Mouse (Mus musculus) megakaryocyte, adult 5-6 weeks (primary cell): ENCODE data around the gene Dgkz. TPM values are rescaled to one million over a fixed set of nuclear protein-coding genes. Genes with fewer than 3 reads are reported as not detected.

Source experiments
- ATAC-seq: 2 replicates; pipeline ENCODE4 v1.8.0; 2016; ENCODE audit warnings: mild to moderate bottlenecking, inconsistent platforms; ENCODE audit not compliant: poor library complexity, severe bottlenecking
- total RNA-seq, 2 experiments: library from RNA; stranded (forward) in 1 of 2; stranded (reverse) in 1 of 2; fragments of 153-499, 151-499 nt in 1 of 2; fragments of 221-1000, 200-1000 nt in 1 of 2; gene quantifications; 2 replicates each; pipeline versions ENCODE4 v1.2.3 to v1.2.4; 2015 to 2017

Gene Dgkz
- total RNA-seq, 2 experiments from 2014 or later: 66.4 to 114 TPM

DNA sequence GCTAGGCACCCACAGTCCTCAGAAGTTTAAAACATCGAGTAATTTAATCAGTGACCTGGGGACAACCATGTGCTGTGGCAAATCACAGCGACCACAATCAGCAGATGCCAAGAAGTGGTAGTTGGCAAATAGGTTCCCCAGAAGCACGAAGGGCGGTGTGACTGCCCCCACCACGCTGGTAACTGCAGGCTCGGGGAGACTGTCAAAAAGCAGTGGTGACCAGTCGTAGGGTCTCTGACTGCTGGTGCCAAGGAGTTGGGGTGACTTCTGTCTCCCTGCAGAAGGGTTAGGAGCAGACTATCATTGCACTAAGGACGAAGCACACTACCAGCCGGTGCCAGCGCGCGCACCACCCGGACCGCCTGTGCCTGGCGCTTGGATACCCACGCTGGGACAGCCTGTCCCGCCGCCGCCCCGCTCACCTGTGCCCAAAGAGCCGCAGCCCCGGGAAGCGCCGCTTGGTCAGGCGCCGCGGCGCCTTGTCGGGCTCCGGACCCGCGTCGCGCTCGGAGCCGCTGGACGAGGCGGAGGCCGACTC lies 12.7 kb downstream of the Dgkz start:
- no peak for ATAC-seq

- ATAC-seq: no peak
Observed at GRCm38 (mm10) chr2:91961901-91962761, 13.5 kb downstream of the Dgkz start.

- no peak for ATAC-seq
Observed at GRCm38 (mm10) chr2:91960459-91960858, 15.2 kb downstream of the Dgkz start.

DNA sequence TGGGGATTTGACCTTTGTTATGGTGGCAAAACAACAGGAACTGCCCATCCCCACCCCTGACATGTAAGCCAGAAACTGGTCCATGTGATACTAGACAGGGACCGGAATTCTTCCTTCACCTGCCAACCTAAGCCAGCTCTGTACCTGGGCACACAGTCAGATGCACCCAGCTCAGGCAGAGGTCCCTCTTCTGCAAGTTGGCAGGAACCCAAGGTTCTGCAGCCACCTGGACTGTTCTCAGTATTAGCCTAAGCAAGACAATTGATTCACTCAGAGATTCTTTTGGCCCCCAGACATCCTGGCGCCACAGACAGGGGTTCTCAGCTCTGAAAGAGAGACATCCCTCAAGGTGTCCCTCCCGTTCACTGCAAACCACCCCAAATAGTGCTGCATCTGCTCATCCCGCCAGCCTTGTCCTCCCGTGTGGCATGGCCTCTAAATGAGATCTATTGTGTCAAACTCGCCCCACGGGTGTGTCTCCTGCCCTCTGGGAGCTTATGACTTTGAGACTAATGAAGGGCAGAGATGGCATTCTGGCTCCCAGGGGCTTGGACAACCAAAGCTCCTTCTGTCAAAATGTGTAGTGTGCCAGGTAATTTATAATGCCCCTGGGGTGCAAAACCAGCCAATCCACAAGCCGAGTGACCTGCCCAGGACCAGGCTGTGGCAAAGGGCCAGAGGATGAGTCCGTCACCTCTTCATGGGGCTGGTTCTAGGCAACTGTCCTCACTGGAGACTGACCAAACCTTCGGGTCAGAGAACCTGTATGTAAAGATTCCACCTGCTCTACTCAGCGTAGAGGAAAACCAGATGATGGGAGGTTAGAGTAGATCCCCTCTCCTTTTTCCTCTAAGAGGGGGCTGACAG lies 15.9 kb downstream of the Dgkz start:
- ATAC-seq: no peak

DNA sequence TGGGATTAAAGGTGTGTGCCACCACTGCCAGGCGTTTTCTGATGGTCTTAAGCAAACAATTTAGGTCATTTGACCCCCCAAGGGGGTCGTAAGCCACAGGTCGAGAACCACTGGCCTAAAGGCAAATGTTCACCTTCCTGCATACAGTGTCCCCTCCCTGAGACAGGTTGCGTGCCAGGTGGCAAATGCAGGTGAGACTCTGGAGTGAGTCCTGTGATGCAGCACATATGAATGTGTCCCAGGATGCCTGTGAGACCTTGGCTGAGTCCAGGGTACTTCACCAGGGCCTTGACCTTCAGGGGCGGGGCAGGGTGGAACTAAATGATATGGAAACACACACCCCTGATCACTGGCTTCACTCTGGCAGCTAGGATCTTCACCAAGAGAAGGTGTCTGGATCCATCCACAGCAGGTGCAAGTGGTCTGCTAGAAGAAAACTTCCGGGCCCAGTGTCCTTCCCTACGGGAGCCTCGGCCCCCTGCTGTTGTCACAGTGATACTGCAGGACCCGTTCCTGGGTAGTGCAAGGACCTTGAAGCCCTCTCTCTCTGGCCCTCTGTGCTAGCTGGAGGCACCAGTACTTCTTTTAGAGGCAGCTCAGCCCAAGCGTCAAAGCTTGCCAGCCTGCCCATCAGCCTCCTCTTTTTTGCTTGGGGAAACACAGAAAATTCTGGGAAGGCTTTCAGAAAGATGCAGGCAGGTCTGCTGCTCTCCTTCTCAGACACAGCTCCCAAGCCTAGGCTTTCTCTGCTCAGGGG lies 16.8 kb downstream of the Dgkz start:
- 0 out of 2 replicates have a peak, but pooled peaks have one; percentile 30 for ATAC-seq

- ATAC-seq: no peak
Observed at GRCm38 (mm10) chr2:91958049-91958448, 17.6 kb downstream of the Dgkz start.

GRCm38 (mm10) chr2:91957096-91957495 lies 18.6 kb downstream of the Dgkz start:
- ATAC-seq: peak; percentile 22

GRCm38 (mm10) chr2:91955875-91956274 lies 19.8 kb downstream of the Dgkz start:
- no peak for ATAC-seq

DNA sequence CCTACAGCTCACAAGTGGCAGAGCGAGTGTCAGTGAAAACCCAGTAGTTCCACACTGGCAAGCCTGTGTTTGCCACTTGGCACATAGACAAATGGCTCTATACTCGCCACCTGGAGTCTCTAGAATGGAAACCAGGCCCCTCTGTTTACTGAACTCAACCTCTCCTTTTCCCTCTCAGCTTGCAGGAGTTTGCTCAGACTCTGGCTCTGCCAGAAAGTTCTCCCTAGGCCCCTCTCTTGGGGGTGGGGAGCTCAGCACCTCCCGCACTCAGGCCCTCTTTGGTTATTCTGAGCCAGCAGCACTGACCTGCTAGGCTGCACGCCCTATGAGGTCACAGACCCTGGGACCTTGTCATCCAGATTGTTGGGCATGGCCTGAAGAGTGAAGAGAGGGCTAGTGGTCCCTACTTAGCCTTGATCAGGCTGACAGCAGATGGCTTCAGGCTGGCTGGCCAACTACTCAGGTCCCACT lies 20.5 kb downstream of the Dgkz start:
- no peak for ATAC-seq

DNA sequence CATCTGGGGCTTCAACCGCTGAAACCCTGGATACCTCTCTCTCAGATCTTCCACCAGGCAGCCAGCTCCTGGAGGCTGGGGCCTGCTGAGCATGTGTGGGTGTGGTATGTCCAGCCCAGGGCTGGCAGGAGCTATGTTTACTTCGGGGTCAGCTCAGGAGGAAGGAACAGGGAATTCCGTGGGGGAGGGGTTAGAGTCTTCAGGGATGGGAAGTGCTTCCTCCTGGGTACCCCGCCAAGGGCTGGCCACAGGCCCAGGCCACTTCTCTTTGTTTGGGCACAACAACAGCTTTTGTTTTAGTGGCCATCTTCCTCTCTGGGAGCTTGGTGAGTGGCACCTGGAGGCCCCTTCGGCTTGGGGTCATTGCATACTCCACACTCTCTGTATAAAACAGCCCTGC lies 21.8 kb downstream of the Dgkz start:
- no peak for ATAC-seq

- ATAC-seq: peak; percentile 65
Observed at GRCm38 (mm10) chr2:91950275-91951085, 25.2 kb downstream of the Dgkz start.

DNA sequence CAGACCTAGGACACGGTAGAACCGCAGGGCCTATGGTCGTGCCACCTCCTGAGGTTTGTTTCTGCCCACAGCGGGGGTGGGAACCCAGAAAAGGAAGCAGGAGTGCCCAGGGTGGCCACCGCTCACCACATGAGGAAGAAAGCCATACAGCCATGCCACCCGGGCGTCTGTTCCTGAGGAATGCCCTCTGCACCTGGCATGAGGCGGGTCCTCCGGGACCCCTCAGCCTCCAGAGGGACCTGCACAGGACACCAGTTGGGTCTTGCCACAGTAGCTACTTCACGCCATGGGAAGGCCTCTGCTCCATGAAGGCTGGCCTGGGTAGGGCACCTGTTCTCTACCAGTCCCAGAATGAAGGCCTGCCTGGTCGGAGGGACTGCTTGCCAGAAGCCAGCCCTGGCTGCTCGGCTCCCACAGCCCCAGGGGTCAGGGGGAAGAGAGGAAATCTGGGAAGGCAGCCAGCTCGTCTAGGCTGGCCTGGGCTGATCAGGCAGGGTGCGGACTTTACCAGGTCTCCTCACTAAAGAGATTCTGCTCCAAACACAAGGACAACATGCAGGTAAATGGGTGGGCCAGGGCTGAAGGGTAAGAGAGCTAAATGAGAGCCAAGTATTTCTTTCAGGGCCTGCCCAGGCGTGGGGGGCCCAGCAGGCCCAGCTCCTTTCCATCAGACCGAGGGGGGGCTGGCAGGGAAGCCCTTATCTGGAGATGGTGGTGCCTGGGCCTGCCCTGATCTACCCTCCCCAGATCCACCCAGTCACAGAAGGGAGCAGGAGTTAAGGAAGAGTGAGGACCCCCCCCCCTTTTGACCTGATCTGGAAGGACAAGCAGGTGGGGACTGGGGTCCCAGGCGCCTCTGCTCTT lies 26.0 kb downstream of the Dgkz start:
- ATAC-seq: peak; percentile 52

- no peak for ATAC-seq
Observed at GRCm38 (mm10) chr2:91948792-91949241, 26.8 kb downstream of the Dgkz start.

- ATAC-seq: peak; percentile 13
Observed at GRCm38 (mm10) chr2:91948151-91948509, 27.5 kb downstream of the Dgkz start.

DNA sequence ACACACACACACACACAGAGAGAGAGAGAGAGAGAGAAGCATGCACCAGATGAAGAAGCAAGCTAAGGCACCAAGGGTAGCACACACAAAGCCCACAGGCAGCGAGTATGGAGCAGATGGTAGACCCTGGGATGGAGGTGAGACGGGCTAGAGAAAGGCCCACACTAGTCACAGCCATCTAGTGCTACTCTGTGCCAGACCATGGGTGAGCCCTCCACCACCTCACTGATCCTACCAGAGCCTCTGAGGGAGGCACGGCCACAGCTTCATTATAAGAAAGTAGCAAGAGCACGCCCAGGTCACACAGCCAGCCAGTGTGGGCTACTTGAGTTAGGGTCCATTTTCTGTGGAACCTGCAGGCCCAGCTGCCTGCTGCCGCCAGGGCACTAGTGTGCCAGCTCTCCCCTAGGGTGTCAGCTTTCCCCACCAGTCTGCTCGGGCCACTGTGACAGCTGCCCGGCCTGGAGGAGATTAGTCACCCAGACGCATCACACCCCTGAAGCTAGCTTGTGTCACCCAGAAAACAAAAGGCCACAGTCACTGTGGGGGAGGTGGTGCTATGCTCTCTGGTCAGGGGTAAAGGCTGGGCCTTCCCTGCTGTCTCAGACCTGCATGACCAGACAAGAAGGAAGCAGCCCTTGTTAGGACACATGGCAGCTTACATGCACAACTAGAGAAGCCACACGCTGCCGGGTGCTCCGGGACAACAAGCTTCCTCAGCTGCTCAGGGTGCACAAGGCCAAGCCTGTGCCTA lies 28.1 kb downstream of the Dgkz start:
- peak; percentile 63 for ATAC-seq

GRCm38 (mm10) chr2:91946836-91947235 lies 28.8 kb downstream of the Dgkz start:
- ATAC-seq: no peak

- no peak for ATAC-seq
Observed at GRCm38 (mm10) chr2:91945483-91945882, 30.2 kb downstream of the Dgkz start, which contains the start of gene Gm9821. Gene Gm9821 (plus strand): TSS chr2:91945703.
